Mouse (Mus musculus) kidney, adult 2 months (tissue): Measurements from ENCODE around the gene AF067063. TPM values are rescaled to one million over a fixed set of nuclear protein-coding genes. Genes with fewer than 3 reads are reported as not detected.
"Not testable (repeated sequence)": the region's sequence is repeated elsewhere in the genome, so short reads cannot be mapped to it uniquely, and the experiment has no call there.

Source experiments
- DNase-seq: peaks from one replicate; pipeline ENCODE4 v3.0.0; 2021
- H3K27ac ChIP-seq: fragments of 200-500 bp; 2 replicates; pipeline ENCODE4 v1.5.1; 2012; ENCODE audit warnings: low read depth, low read length, control low read depth, inconsistent platforms; ENCODE audit not compliant: insufficient read depth
- H3K27me3 ChIP-seq: fragments of 200-500 bp; replicated peaks from 2 replicates; pipeline ENCODE4 v1.6.1; 2012; ENCODE audit warnings: mild to moderate bottlenecking, moderate library complexity, low read length, inconsistent platforms; ENCODE audit not compliant: control insufficient read depth, insufficient read depth
- H3K36me3 ChIP-seq: fragments of 200-500 bp; 2 replicates; pipeline ENCODE4 v1.6.1; 2012; ENCODE audit warnings: mild to moderate bottlenecking, moderate library complexity, low read length, inconsistent platforms; ENCODE audit not compliant: control insufficient read depth, insufficient read depth
- H3K4me1 ChIP-seq: fragments of 200-500 bp; 2 replicates; pipeline ENCODE4 v1.6.1; 2011; ENCODE audit warnings: low read length; ENCODE audit not compliant: control insufficient read depth, insufficient read depth
- H3K4me3 ChIP-seq: fragments of 200-500 bp; 2 replicates; pipeline ENCODE4 v1.5.1; 2011; ENCODE audit warnings: mild to moderate bottlenecking, low read depth, low read length, control low read depth; ENCODE audit not compliant: insufficient read depth
- CTCF ChIP-seq: fragments of 200-500 bp; conservative IDR thresholded peaks from 2 replicates; pipeline ENCODE4 v1.5.1; 2011; ENCODE audit warnings: low read depth, mild to moderate bottlenecking, control low read depth, low read length, moderate library complexity, mixed read lengths; ENCODE audit not compliant: insufficient read depth, insufficient read length
- WGBS: fragments of 180-500 bp; shearing (Covaris S2); methylation state at CpG from one replicate; pipeline ENCODE4 v1.1.7; 2018; 5-methylcytosine and 5-hydroxymethylcytosine counted together
- polyA plus RNA-seq: library from polyadenylated mRNA; depleted of rRNA; stranded (reverse); fragments of >200 nt; gene quantifications from 2 replicates; pipeline ENCODE4 v1.2.3, GENCODE M21; 2012; rRNA removed

The AF067063 gene
- not detected in 2 replicates for polyA plus RNA-seq

DNA sequence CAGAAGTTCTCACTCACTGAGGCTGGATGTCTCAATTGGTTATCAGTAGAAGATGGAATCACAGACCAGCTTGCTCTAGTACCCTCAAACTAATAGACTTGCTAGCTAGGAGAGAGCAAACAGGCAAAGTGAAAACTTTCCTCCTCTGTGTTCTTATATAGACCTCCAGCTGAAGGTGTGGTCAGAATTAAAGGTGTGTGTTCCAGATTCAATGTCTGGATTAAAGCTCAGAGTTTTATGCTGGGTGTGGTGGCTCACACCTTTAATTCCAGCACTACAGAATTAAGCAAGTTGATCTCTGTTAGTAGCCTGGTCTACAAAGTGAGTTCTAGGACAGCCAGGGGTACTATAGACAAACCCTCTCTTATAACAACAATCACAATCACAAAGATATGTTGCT, at the start of gene AF067063:
AF067063 (minus strand) TSS at position 101 of the 400 bp plus-strand sequence.
- not testable (repeated sequence) for H3K27ac ChIP-seq, DNase-seq, H3K36me3 ChIP-seq, H3K4me1 ChIP-seq, H3K4me3 ChIP-seq, H3K27me3 ChIP-seq

DNA sequence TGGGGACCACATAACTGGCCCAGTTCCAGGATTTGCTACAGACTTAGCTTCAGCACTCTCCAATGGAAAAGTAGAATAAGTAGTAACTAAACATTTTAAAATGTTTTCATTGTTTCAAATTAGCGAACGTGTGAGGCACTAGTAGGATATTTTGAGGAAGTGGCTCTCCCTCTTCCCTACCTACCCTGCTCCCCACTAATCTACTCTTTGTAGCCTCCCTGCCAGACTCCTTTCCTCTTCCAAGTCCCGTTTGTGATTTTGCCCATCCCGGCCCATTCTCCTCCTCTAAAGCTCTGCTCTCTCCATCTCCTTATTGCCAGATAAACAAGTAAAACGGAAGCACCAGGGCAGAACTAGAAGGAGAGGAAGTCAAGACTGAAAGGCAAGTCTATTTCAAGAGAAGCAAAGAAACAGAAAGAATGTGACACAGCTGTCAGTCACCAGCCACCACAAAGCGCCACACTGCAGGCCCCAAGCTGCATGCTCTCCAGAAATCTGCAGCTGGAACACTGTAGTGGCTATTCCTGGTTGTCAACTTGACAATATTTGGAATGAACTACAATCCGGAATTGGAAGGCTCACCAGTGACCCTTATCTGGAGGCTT, 34.5 kb upstream of the AF067063 start:
- WGBS, result 67% methylated on average over 6 of the region's 7 CpGs
- not testable (repeated sequence) for H3K4me3 ChIP-seq, H3K27me3 ChIP-seq, H3K36me3 ChIP-seq, DNase-seq, H3K27ac ChIP-seq, H3K4me1 ChIP-seq

DNA sequence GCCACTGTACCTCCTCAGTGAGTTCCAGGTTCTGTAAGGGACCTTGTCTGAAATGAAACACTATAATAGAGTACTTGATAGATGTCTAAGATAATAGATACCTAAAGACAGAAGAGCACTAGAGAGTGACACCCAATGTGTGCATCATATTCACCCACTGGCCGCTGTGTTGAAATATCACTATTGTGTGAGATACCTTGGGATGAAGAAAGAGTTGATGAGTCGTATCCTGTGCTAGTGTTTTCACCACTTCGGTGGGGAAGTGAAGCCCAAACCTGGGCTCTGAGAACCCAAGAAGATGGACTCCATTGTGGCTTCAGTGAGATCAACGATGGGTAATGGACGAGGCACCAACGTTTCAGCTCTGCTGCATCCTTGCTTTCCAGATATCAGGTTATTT, 32.4 kb upstream of the AF067063 start:
- not testable (repeated sequence) for H3K4me1 ChIP-seq, H3K27me3 ChIP-seq, DNase-seq, H3K27ac ChIP-seq, H3K36me3 ChIP-seq, H3K4me3 ChIP-seq
- WGBS, result no CpG with 5 or more reads among the region's 6 CpGs

DNA sequence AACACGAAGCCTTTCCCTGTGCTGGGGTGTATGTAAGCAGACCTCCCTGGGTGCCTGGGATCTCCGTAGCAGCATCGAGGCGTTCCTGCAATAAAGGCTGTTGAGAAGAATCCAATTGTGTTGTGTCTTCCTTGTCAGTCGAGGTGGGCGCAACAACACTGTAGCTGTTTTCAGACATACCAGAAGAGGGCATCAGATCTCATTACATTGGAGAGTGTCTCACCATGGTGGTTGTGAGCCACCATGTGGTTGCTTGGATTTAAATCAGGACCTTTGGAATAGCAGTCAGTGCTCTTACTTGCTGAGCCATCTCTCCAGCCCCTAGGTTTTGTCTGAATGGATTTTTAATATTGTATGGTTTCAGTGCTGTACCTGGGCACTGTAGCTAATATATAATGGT, 10.0 kb upstream of the AF067063 start:
- not testable (repeated sequence) for DNase-seq, H3K27me3 ChIP-seq, H3K27ac ChIP-seq, H3K36me3 ChIP-seq, H3K4me1 ChIP-seq, H3K4me3 ChIP-seq
- 22% methylated on average over 6 of the region's 6 CpGs for whole genome bisulfite sequencing

DNA sequence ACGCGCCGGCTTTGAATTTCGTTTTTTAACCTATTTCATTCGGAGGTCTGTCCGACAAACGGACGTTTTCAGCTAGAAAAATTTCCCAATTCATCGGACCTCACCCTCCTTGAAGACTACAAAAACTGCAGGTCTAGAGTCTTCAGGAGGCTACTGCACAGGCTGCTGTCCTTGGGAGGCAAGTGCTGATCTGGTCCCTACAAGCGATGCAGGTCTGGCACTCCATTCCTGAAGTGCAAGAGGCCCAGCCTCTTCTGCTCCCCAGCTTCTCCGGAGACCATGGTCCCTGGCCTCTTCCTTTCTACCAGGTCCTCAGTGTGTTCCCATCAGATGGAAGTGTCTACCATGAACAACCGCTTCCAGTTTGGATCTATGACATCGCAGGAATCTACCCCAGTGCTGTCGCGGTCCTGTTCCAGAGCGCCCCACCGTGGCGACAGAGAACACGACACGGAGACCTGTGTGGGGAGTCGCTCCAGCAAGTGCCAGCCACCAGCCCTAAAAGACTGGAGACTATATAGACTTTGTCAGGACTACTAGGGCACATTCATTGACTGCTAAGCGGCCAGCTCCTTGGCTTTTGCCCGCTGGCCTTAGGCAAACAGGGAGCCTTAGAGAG, 7.8 kb upstream of the AF067063 start:
- H3K36me3 ChIP-seq, H3K4me1 ChIP-seq, H3K4me3 ChIP-seq, H3K27ac ChIP-seq, H3K27me3 ChIP-seq: not testable (repeated sequence)
- peak; percentile 10 for DNase-seq
- 5% methylated on average over 14 of the region's 23 CpGs for WGBS

DNA sequence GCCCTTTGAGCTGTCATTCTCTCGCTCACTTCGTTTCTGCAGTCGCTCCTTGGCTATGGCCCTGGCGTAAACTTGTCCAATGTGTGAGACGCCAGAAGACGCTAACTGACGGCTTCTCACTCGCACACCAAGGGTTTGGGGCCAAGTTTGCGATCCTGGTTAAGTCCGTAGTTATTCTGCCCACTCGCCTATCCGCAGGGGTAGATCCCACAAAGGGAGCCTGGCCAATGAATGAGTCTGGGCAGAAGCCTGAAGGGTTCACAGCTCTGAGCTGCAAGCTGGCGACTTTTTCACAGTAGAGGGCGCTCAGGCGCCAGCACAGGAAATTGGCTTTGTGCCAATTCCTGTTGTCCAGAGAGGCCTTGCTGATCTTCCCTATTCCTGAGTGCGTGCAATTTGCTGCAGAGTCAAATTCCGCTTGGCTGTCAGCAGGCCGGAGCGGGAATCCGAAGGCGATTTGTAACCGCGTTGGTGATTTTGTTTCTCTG, 6.4 kb upstream of the AF067063 start:
- H3K4me3 ChIP-seq, result peak overlapping the region; percentile 41; the same call in 1 of the 2 replicates

DNA sequence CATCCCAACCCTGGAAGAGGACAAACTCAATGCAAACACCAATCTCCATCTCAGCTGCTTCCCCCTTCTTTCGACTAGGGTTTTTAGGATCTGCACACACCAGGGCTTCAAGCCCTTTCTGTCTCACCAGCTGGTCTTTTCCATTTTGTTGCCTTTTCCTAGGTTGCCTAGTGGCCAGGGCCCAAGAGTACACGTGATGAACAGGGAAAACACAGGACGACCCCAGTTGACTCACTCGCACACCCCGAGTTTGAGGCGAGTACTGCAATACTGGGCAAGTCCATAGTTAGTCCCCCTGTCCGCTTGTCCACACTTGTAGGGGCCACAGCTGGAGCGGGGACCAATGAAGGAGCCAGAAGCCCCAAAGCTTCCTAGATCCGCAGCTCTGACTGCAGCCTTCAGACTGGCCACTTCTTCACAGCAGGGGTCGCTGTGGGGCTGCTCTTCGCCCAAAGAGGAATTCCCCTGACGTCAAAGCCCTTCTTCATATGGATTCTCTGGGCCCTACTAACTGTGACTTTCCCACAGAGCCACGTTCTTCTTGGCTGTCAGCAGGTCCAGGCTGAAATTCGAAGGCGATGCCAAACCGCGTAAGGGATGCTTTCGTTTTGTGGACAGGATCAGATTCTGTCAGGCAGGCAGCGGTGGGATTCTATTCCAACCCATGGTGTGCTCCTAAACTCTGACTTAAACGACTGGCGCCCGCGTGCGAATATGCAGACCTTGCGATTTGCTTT, 5.5 kb upstream of the AF067063 start, which contains the start of gene D13Ertd608e:
D13Ertd608e (plus strand) TSS at position 687 of the 737 bp plus-strand sequence.
- not testable (repeated sequence) for H3K27ac ChIP-seq, H3K4me1 ChIP-seq, H3K36me3 ChIP-seq, H3K27me3 ChIP-seq
- H3K4me3 ChIP-seq, result peak within 1 kb of the TSS; percentile 41; the same call in 1 of the 2 replicates
- WGBS, result 11% methylated on average over 18 of the region's 25 CpGs
- peak; percentile 39 for TF ChIP-seq CTCF
- peak; percentile 20 for DNase-seq

More for the DNA sequence above, 6.4 kb upstream of the AF067063 start:
- H3K27me3 ChIP-seq, H3K4me1 ChIP-seq, H3K36me3 ChIP-seq, H3K27ac ChIP-seq: not testable (repeated sequence)
- WGBS, result 9% methylated on average over 23 of the region's 23 CpGs
- DNase-seq, result peak; percentile 30
- peak; percentile 33; the same call in 1 of the 2 replicates for TF ChIP-seq CTCF
